Mouse (Mus musculus) midbrain, embryonic 12.5 days (tissue): Measurements from ENCODE around the gene Memo1. TPM values are rescaled to one million over a fixed set of nuclear protein-coding genes. Genes with fewer than 3 reads are reported as not detected.

Experiments
- ATAC-seq: fragments of 200-750 bp; cut with Nextera tagmentation; 2 replicates; pipeline ENCODE4 v1.8.0; 2017; ENCODE audit warnings: low read depth, moderate TSS enrichment, moderate library complexity; ENCODE audit not compliant: low FRiP score
- H3K27ac ChIP-seq: fragments of 300-500 bp; sonication (generic); replicated peaks from 2 replicates; pipeline ENCODE4 v1.5.1; 2016; ENCODE audit warnings: mild to moderate bottlenecking
- H3K27me3 ChIP-seq: fragments of 300-500 bp; sonication (generic); 2 replicates; pipeline ENCODE4 v1.6.1; 2016; ENCODE audit warnings: mild to moderate bottlenecking
- H3K36me3 ChIP-seq: fragments of 300-500 bp; sonication (generic); 2 replicates; pipeline ENCODE4 v1.6.1; 2016
- H3K4me1 ChIP-seq: fragments of 300-500 bp; sonication (generic); 2 replicates; pipeline ENCODE4 v1.6.1; 2016
- H3K4me2 ChIP-seq: fragments of 300-500 bp; sonication (generic); replicated peaks from 2 replicates; pipeline ENCODE4 v1.6.1; 2016; ENCODE audit warnings: mild to moderate bottlenecking, moderate library complexity
- H3K4me3 ChIP-seq: fragments of 300-500 bp; sonication (generic); 2 replicates; pipeline ENCODE4 v1.5.1; 2016; ENCODE audit warnings: mild to moderate bottlenecking
- H3K9ac ChIP-seq: fragments of 300-500 bp; sonication (generic); replicated peaks from 2 replicates; pipeline ENCODE4 v1.6.1; 2016; ENCODE audit warnings: mild to moderate bottlenecking, moderate library complexity
- H3K9me3 ChIP-seq: fragments of 300-500 bp; sonication (generic); 2 replicates; pipeline ENCODE4 v1.6.1; 2016; ENCODE audit warnings: mild to moderate bottlenecking
- WGBS: fragments of 180-500 bp; shearing (Covaris S2); methylation state at CpG from one replicate; pipeline ENCODE4 v1.1.7; 2016; 5-methylcytosine and 5-hydroxymethylcytosine counted together
- polyA plus RNA-seq: library from polyadenylated mRNA; unstranded; fragments of >200 nt; fragmentation: Nextera tagmentation; extraction: Ambion mirVana; gene quantifications from 2 replicates; pipeline ENCODE4 v1.2.1, GENCODE M21; 2016

Gene Memo1
- polyA plus RNA-seq, 1 experiment from 2014 or later, result 72.1 TPM

DNA sequence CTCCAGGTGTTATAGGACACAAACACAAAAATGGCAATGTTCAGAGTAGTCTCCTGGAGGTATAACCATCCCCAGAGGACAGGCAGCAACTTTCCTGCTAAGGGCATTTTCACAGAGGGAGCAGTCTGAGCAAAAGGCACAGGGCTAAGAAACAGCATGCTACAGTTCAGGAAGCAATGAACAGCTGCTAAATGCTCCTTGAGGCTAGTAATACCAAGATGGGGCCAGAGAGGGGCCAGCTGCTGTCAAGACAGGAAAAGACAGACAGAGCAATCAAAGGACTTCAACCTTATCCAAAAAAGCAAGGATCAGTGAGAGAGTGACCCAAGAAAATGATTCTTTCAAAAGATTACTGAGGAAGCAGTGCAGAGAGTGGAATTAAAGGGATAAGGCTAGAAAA is 4.5 kb downstream of the Memo1 start:
- no peaks in the 10 kb centered on the region for H3K9me3 ChIP-seq
- no peak overlapping the region for H3K27ac ChIP-seq
- no peak overlapping the region for H3K4me3 ChIP-seq
- H3K36me3 ChIP-seq, result peaks cover 10% of the 10 kb centered on the region
- no peaks in the 10 kb centered on the region for H3K27me3 ChIP-seq
- no peak overlapping the region for H3K9ac ChIP-seq
- H3K4me2 ChIP-seq, result no peak overlapping the region
- no peak for ATAC-seq
- H3K4me1 ChIP-seq, result peaks cover 18% of the 10 kb centered on the region

DNA sequence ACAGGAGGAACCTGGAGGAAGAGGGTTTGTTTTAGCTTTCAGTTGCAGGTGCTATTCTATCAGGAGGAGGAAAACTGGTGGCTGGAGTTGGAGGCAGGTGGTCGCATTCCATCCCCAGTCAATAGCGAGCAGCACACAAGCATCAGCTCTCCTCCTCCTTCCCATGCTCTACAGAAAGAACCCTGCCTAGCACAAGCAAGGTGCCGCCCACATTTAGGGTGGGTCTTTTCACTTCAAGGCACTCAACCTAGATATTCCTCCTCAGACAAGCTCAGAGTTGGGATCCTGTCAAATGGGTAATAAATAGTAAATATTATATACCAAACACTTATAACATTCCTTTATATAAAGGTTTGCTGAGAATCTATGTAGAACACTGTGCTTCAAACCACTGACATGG is 5.1 kb downstream of the Memo1 start:
- H3K9me3 ChIP-seq, result no peaks in the 10 kb centered on the region
- WGBS, result 78% methylated on average over 3 of the region's 3 CpGs
- H3K27me3 ChIP-seq, result no peaks in the 10 kb centered on the region
- peaks cover 10% of the 10 kb centered on the region for H3K36me3 ChIP-seq
- no peak overlapping the region for H3K4me2 ChIP-seq
- no peak overlapping the region for H3K27ac ChIP-seq
- H3K4me3 ChIP-seq, result no peak overlapping the region
- peaks cover 18% of the 10 kb centered on the region for H3K4me1 ChIP-seq
- no peak overlapping the region for H3K9ac ChIP-seq
- ATAC-seq, result no peak

DNA sequence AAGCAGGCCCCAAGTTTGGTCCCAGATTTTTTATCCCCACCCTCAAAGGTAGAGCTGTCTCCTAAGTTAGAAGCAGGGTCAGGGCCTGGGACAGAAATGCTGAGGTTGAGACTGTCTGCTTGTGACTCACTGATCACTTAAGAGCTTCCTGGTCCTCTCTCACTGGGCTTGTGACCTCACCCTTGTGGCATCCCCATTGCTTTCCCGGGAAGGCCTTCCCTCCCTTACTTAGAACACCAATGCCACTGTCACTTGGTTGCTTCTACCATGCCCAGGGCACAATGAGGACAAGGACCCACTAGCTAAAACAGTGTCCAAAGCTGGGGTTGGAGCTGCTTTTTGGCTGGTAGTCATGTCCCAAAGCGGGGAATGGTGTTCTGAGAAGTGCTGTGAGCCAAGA is 6.7 kb downstream of the Memo1 start:
- Histone ChIP-seq H3K9ac (no peak overlapping the region), H3K4me3 (no peak overlapping the region), H3K9me3 (no peaks in the 10 kb centered on the region), H3K36me3 (peaks cover 10% of the 10 kb centered on the region), H3K4me2 (no peak overlapping the region), H3K4me1 (peaks cover 18% of the 10 kb centered on the region), H3K27me3 (no peaks in the 10 kb centered on the region), H3K27ac (no peak overlapping the region)
- ATAC-seq, result no peak
- 92% methylated on average over 2 of the region's 2 CpGs for WGBS

DNA sequence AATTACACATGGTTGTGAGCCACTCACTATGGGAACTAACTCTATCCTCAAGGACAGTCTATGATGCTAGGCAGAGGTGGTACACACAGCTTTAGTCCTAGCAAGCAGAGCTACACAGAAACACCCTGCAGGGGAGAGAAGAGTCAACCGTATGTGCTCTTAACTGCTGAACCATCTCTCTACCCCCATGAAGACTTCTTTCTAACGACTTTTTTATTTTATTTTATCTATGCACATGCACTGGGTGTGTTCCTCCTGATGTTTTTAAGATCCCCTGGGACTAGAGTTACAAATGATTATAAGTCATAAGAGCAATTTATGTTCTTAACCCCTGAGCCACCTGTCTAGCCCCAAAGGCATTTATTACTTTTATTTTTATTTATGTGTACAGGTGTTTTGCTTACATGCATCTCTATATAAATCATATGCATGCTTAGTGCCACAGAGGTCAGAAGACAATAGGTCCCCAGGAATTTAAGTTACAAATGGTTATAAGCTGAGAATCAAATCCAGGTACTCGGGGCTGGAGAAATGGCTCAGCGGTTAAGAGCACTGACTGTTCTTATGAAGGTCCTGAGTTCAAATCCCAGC is 9.1 kb downstream of the Memo1 start:
- peaks cover 6% of the 10 kb centered on the region for H3K4me1 ChIP-seq
- H3K27me3 ChIP-seq, result no peaks in the 10 kb centered on the region
- no peak overlapping the region for H3K4me2 ChIP-seq
- H3K4me3 ChIP-seq, result no peak overlapping the region
- no peaks in the 10 kb centered on the region for H3K9me3 ChIP-seq
- ATAC-seq, result no peak
- WGBS, result 90% methylated on average over 4 of the region's 4 CpGs
- no peak overlapping the region for H3K9ac ChIP-seq
- peaks cover 10% of the 10 kb centered on the region for H3K36me3 ChIP-seq
- no peak overlapping the region for H3K27ac ChIP-seq

DNA sequence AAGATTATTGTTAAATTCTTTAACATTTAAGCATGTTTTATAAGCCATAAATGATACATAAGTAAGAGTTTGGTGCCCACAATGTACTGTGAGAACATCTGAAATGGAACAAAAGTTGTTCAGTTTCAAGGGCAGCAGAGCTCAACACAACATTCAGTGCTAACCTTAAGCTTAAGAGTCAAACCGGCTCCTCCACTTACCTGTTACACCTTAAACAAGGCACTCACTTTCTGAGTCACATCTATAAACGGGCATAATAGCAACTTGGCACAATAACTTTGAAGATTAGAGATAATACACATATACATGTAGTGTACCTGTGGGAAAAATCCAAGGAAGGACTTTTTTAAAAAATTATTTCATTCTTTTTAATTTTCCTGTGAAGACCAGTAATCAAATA is 9.6 kb downstream of the Memo1 start:
- 93% methylated on average over 2 of the region's 2 CpGs for WGBS
- Histone ChIP-seq H3K9me3 (no peaks in the 10 kb centered on the region), H3K27ac (no peak overlapping the region), H3K9ac (no peak overlapping the region), H3K4me2 (no peak overlapping the region), H3K4me1 (peaks cover under 1% of the 10 kb centered on the region), H3K27me3 (no peaks in the 10 kb centered on the region), H3K4me3 (no peak overlapping the region), H3K36me3 (peaks cover 10% of the 10 kb centered on the region)
- ATAC-seq, result no peak

DNA sequence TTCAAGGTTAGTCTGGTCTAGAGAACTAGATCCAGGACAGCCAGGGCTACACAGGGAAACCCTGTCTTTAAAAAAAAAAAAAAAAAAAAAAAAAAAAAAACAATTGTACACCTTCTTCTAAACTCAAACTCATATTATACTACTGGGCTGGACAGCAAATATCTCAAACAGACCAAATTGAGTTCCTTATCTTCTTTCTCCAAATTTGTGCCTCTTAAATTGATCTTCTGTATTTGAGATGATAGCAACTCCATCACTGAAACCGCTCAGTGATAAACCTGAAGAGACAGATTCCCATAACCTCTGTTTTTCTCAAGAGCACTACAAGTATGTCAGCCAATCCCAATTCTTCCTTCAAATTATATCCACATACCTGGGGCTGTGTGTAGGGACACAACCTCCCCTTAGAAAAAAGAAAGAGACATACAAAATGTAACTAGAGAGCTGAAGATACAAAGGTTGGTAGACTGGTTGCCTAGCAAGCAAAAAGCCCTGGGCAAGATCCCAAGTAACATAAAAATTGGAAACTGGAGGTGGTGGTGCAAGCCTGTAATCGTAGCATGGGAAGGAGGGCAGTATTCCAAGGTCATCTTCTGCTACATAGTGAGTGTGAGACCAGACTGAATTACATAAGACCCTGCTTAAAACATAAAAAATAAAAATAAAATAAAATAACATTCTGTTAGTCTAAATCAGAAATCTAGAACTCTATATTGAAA is 10.8 kb downstream of the Memo1 start:
- no peak overlapping the region for H3K4me3 ChIP-seq
- H3K9me3 ChIP-seq, result no peaks in the 10 kb centered on the region
- no peak overlapping the region for H3K4me2 ChIP-seq
- 90% methylated on average over 2 of the region's 2 CpGs for WGBS
- no peak overlapping the region for H3K9ac ChIP-seq
- H3K27ac ChIP-seq, result no peak overlapping the region
- H3K4me1 ChIP-seq, result no peaks in the 10 kb centered on the region
- peaks cover 10% of the 10 kb centered on the region for H3K36me3 ChIP-seq
- ATAC-seq, result no peak
- no peaks in the 10 kb centered on the region for H3K27me3 ChIP-seq

DNA sequence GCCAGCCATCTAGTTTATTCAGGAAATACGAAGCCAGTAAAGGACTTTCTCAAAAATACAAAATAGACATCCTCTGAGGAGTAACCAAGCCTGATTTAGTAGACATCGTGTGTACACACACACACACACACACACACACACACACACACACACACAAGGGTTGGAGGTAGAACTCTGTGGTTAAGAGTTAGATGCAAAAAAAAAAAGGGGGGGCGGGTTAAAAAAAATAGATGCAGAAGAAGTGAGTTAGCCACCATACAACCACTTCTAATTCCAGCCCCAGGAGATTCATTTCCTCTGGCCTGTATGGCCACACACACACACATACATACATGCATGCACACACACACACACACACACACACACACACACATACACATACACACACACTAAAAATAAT is 13.3 kb downstream of the Memo1 start:
- WGBS, result 97% methylated on average over 3 of the region's 3 CpGs

DNA sequence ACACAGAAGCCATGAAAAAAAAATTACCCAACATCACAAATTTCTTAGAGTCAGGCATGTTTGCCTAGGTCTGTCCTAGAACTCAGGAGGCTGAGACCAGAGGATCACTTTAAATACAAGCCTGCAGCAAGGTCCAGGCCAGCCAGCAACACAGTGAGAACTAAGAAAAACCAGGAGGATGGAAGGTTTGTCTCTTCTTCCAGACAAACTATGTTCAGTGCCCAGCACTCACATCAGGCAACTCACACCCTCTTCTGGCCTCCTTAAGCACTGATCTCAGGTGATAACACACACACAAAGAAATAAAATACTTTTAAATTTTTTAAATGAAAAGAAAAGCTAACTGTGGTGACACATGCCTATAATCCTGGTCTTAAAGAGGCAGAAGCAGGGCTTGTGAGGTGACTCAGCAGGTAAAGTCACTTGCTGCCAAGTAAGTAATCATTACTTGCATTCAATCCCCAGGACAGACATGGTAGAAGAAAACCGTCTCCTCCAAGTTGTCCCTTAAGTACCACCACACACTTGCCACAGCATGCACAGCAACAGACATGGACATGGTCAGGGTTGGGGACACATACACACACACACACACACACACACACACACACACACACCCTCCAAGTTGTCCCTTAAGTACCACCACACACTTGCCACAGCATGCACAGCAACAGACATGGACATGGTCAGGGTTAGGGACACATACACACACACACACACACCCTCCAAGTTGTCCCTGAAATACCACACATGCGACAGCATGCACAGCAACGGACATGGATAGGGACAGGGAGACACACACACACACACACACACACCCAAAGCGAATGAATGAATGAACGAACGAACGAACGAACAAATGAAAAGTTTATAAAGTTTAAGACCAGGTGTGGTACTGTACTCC is 16.1 kb downstream of the Memo1 start:
- Histone ChIP-seq H3K27ac (no peak overlapping the region), H3K9me3 (no peaks in the 10 kb centered on the region), H3K4me2 (no peak overlapping the region), H3K4me3 (no peak overlapping the region), H3K27me3 (no peaks in the 10 kb centered on the region), H3K4me1 (no peaks in the 10 kb centered on the region), H3K36me3 (no peaks in the 10 kb centered on the region), H3K9ac (no peak overlapping the region)
- ATAC-seq, result 0 out of 2 replicates have a peak, but pooled peaks have one; percentile 49
- 94% methylated on average over 8 of the region's 8 CpGs for WGBS

More for the DNA sequence above, 13.3 kb downstream of the Memo1 start:
- no peaks in the 10 kb centered on the region for H3K9me3 ChIP-seq
- no peak overlapping the region for H3K27ac ChIP-seq
- no peak overlapping the region for H3K4me3 ChIP-seq
- no peak overlapping the region for H3K9ac ChIP-seq
- no peaks in the 10 kb centered on the region for H3K4me1 ChIP-seq
- no peak for ATAC-seq
- H3K36me3 ChIP-seq, result no peaks in the 10 kb centered on the region
- H3K4me2 ChIP-seq, result no peak overlapping the region
- H3K27me3 ChIP-seq, result no peaks in the 10 kb centered on the region

DNA sequence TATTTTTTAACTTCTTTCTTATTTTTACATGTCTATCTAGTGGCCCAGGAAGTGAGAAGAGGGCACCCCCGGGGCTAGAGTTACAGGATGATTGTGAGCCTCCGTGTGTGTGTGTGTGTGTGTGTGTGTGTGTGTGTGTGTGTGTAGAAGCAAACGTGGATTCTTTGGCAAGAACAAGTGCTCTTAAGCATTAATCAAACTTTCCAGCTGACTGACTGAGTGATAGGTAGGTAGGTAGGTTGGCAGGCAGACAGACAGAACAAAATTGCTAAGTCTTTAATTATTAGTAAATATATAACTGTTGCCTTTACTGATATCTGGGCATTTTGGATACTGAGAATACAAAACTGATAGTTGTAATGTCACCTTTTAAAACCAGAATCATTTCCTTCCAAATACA is 20.9 kb downstream of the Memo1 start:
- H3K4me3 ChIP-seq, result no peak overlapping the region
- H3K27ac ChIP-seq, result no peak overlapping the region
- H3K36me3 ChIP-seq, result no peaks in the 10 kb centered on the region
- H3K4me1 ChIP-seq, result no peaks in the 10 kb centered on the region
- 91% methylated on average over 3 of the region's 3 CpGs for WGBS
- no peak for ATAC-seq
- H3K9me3 ChIP-seq, result no peaks in the 10 kb centered on the region
- H3K4me2 ChIP-seq, result no peak overlapping the region
- no peak overlapping the region for H3K9ac ChIP-seq
- no peaks in the 10 kb centered on the region for H3K27me3 ChIP-seq

DNA sequence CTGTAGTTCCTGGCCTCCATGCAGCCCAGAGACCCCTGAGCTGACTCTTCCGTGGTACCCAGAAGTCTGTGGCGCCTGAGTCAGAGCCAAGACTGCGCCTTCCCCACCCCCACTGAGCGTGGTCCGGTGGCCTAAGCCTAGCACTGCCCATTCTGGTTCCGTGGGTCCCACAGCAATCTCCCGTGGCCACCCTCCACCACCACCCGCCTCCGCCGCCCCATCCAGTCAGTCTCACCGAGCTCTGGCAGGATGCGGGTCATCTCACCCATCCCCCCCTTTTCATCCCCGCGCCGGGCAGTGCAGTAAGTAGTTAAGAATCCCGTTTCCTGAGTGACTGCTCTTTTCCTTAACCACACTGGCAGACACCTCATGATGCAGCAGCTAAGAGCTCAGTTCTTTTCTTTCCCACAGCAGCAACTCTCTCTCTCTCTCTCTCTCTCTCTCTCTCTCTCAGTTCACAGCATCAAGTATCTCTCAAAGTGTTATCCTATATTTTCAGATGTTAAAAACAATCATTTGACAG is 22.6 kb downstream of the Memo1 start:
- no peaks in the 10 kb centered on the region for H3K9me3 ChIP-seq
- H3K36me3 ChIP-seq, result no peaks in the 10 kb centered on the region
- H3K27ac ChIP-seq, result no peak overlapping the region
- no peaks in the 10 kb centered on the region for H3K4me1 ChIP-seq
- no peak overlapping the region for H3K4me2 ChIP-seq
- WGBS, result 72% methylated on average over 16 of the region's 16 CpGs
- H3K27me3 ChIP-seq, result no peaks in the 10 kb centered on the region
- H3K4me3 ChIP-seq, result no peak overlapping the region
- H3K9ac ChIP-seq, result no peak overlapping the region
- peak; percentile 30; the same call in 1 of the 2 replicates for ATAC-seq

DNA sequence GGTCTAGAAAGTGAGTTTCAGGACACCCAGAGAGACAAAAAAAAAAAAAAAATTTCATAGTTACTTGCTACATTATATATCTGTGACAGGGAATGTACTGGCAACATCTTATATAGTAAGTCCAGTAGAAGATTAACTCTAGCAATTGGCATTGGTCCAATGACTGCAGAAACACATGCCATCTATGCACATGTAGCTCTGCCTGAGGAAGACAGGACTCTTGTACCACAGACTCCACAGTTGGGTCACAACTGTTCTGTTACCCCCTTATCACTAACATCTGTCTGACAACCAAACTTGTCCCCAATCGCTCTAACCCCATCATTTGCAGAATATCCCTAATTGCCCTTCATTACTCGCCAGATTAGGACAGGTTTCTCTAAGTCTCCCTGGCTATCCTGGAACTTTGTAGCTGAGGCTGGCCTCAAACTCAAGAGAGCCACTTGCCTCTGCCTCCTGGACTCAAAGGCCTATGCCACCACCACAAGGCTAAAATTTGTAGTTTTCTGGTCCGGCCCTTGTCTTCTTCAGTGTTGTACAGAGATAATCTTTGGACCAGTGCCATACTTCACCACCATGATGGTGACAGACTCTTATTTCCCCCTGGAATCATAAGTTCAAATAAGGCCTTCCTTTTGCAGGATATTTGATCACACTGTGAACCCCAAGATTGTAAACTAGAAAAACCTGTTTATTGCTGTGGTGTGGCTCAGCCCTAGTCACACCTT is 23.6 kb downstream of the Memo1 start:
- H3K27me3 ChIP-seq, result no peaks in the 10 kb centered on the region
- no peak overlapping the region for H3K9ac ChIP-seq
- no peaks in the 10 kb centered on the region for H3K36me3 ChIP-seq
- WGBS, result 97% methylated on average over 3 of the region's 3 CpGs
- H3K27ac ChIP-seq, result no peak overlapping the region
- no peaks in the 10 kb centered on the region for H3K4me1 ChIP-seq
- H3K4me3 ChIP-seq, result no peak overlapping the region
- H3K9me3 ChIP-seq, result no peaks in the 10 kb centered on the region
- no peak for ATAC-seq
- H3K4me2 ChIP-seq, result no peak overlapping the region
